Mouse (Mus musculus) neural tube, embryonic 11.5 days (tissue): Measurements from ENCODE around the gene Zfp426. TPM values are rescaled to one million over a fixed set of nuclear protein-coding genes. Genes with fewer than 3 reads are reported as not detected.
A peak's percentile ranks its signal among the peaks of the same experiment; 100 is the strongest.

ENCODE experiments used
- ATAC-seq: fragments of 200-750 bp; cut with Nextera tagmentation; 2 replicates; pipeline ENCODE4 v1.8.0; 2017; ENCODE audit warnings: moderate number of reproducible peaks, mild to moderate bottlenecking, moderate TSS enrichment, moderate library complexity; ENCODE audit not compliant: insufficient read depth, low FRiP score, low TSS enrichment
- DNase-seq: peaks from one replicate; pipeline ENCODE4 v3.0.0-alpha.2; 2015; ENCODE audit warnings: low spot score
- H3K27ac ChIP-seq: fragments of 300-500 bp; sonication (generic); 2 replicates; pipeline ENCODE4 v1.5.1; 2014; ENCODE audit warnings: low read depth, mild to moderate bottlenecking, low read length
- H3K27me3 ChIP-seq: fragments of 300-500 bp; sonication (generic); 2 replicates; pipeline ENCODE4 v1.6.1; 2014; ENCODE audit warnings: mild to moderate bottlenecking, low read length, mixed read lengths; ENCODE audit not compliant: control insufficient read depth, insufficient read depth
- H3K36me3 ChIP-seq: fragments of 300-500 bp; sonication (generic); 2 replicates; pipeline ENCODE4 v1.6.1; 2014; ENCODE audit warnings: mild to moderate bottlenecking, low read length, moderate library complexity, mixed read lengths; ENCODE audit not compliant: control insufficient read depth, insufficient read depth
- H3K4me1 ChIP-seq: fragments of 300-500 bp; sonication (generic); 2 replicates; pipeline ENCODE4 v1.6.1; 2014; ENCODE audit warnings: low read length, mixed read lengths; ENCODE audit not compliant: control insufficient read depth, insufficient read depth
- H3K4me2 ChIP-seq: fragments of 300-500 bp; sonication (generic); 2 replicates; pipeline ENCODE4 v1.6.1; 2014; ENCODE audit warnings: low read depth, mild to moderate bottlenecking, moderate library complexity
- H3K4me3 ChIP-seq: fragments of 300-500 bp; sonication (generic); 2 replicates; pipeline ENCODE4 v1.5.1; 2014; ENCODE audit warnings: low read depth, low read length
- H3K9ac ChIP-seq: fragments of 300-500 bp; sonication (generic); 2 replicates; pipeline ENCODE4 v1.6.1; 2014; ENCODE audit warnings: mild to moderate bottlenecking, low read length
- H3K9me3 ChIP-seq: fragments of 300-500 bp; sonication (generic); 2 replicates; pipeline ENCODE4 v1.6.1; 2016; ENCODE audit warnings: low read length; ENCODE audit not compliant: control insufficient read depth
- WGBS: fragments of 180-500 bp; shearing (Covaris S2); extraction: QIAGEN DNeasy Blood & Tissue Kit; methylation state at CpG from one replicate; pipeline ENCODE4 v1.1.7; 2014; 5-methylcytosine and 5-hydroxymethylcytosine counted together
- polyA plus RNA-seq: library from polyadenylated mRNA; unstranded; fragments of >200 nt; fragmentation: Nextera tagmentation; extraction: Ambion mirVana; gene quantifications from 2 replicates; pipeline ENCODE4 v1.2.1, GENCODE M21; 2014

Gene Zfp426
- polyA plus RNA-seq, 1 experiment from 2014 or later, result 37.6 TPM

DNA sequence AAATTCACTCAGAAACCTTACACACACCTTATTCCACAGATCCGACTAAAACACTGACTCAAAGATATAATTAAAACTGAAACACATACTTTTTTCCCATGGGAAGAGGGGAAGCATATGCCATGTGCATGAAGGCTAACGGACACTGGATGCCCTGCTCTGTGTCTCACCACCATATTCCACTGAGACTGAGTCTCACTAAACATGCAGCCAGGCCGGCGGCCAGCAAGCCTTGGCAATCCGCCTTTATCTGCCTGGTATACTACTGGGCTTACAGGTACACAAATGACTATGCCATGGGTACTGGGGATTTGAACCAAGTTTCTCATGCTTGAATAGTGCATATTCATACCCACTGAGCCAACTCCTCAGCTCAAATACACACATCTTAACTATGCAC, 13.2 kb downstream of the Zfp426 start:
- no peak overlapping the region for H3K27ac ChIP-seq
- no peaks in the 10 kb centered on the region for H3K4me1 ChIP-seq
- 91% methylated on average over 5 of the region's 5 CpGs for WGBS
- ATAC-seq (no peak), DNase-seq (no peak)
- no peak overlapping the region for H3K9ac ChIP-seq
- H3K36me3 ChIP-seq, result peaks cover 7% of the 10 kb centered on the region
- no peaks in the 10 kb centered on the region for H3K27me3 ChIP-seq
- H3K4me3 ChIP-seq, result no peak overlapping the region
- no peak overlapping the region for H3K4me2 ChIP-seq
- H3K9me3 ChIP-seq, result no peaks in the 10 kb centered on the region

DNA sequence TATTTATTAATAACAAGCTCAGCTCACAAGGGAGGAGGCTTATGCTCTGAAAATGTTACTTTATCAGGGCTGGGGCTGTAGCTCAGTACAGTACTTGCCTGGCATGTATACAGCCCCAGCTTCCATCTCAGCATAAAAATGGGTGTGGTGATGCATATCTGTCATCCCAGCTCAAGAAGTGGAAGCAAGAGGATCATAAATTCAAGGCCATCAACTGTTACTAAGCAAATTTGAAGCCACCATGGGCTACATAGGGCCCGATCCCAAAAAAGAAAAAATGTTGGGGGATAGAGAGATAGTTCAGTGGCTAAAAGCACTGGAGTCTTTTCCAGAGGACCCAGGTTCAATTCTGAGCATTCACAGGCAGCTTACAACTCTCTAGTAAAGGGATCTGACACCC, 15.9 kb downstream of the Zfp426 start:
- no peak overlapping the region for H3K9ac ChIP-seq
- no peak for DNase-seq
- no peak overlapping the region for H3K4me2 ChIP-seq
- no peak overlapping the region for H3K4me3 ChIP-seq
- WGBS, result 100% methylated on average over 1 of the region's 1 CpGs
- H3K27ac ChIP-seq, result no peak overlapping the region
- no peaks in the 10 kb centered on the region for H3K9me3 ChIP-seq
- no peaks in the 10 kb centered on the region for H3K4me1 ChIP-seq
- no peaks in the 10 kb centered on the region for H3K27me3 ChIP-seq
- peaks cover 11% of the 10 kb centered on the region for H3K36me3 ChIP-seq
- no peak for ATAC-seq

DNA sequence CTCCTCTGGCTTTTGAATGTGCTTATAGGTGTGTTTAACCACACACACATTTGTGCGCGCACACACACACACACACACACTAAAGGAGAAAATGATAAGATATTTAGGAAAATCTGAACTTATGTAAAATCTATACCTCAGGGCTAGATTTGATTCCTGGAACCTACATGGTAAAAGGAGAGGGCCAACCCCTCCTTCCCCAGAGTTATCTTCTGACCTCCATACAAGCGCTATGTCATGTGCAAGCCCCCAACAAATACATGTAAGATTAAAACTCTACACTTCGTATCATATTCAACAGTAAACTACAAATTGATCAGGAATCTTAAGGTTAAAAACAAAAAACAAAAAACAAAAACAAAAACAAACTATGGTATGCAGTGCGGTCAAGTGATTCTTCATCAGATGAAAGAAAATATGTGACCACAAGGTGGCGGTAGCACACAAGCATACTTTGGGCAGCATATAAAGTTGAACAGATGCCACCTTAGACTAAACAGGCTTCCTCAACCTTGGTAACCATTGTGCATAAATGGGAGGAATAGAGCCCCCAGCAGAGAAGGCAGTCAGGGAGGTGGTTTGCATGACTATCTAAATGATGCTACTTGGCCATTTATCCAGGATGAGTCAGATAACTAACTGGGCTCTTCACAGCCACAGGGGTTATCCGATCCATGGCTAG, 25.6 kb downstream of the Zfp426 start:
- Histone ChIP-seq H3K4me2 (no peak overlapping the region), H3K4me1 (no peaks in the 10 kb centered on the region), H3K27me3 (no peaks in the 10 kb centered on the region), H3K9me3 (no peaks in the 10 kb centered on the region), H3K27ac (no peak overlapping the region), H3K4me3 (no peak overlapping the region), H3K9ac (no peak overlapping the region), H3K36me3 (peaks cover 20% of the 10 kb centered on the region)
- 56% methylated on average over 7 of the region's 7 CpGs for WGBS
- DNase-seq (peak; percentile 58), ATAC-seq (peak; percentile 48; the same call in 1 of the 2 replicates)

DNA sequence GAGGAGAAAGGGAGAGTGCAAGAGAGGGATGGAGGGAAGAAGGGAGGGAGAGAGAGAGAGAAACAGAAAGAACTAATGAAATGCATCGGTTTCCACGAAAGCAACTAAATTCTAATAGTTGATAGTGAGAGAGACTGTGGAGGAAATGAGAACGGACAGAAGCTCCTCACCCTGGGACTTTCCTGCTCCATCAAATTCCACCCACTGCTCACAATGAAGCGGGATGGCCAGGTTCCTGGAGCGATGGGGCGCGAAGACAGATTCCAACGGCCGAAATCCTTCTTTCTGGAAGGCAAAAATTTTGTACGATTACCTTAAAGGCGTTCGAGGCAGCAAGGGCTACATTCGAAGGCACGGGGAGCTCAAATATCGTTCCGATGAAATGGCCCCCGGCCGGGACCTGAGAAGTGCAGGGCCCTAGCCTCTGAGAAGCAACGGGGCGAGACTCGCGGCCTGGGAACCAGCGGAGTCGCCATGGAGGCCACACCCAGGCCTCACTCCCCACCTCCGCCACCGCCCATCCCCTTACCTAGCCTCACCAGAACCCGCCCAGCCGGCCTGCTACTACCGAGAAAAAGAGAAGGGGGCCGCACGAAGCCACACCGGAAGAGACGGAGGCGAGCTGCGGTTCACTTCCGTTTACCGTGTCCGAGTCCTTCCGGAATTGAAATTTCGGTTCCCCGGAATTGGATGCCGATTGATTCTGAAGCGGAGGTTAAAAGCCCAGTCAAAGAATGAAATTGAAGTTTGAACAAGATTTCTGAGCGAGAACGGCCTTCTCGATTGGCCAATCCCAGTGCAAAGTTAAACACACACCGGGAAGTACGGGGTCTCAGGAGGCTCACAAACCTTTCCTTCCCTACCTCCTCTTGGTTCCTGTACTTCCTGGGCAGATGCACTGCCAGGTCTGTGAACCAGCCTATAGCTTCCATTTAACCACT, 32.9 kb downstream of the Zfp426 start, which contains the start of gene Zfp26:
TSS of gene Zfp26 (minus strand) at position 786 of the 941 bp plus-strand sequence.
- Histone ChIP-seq H3K36me3 (peaks cover 2% of the 10 kb centered on the region; the same call in 1 of the 2 replicates), H3K9me3 (no peaks in the 10 kb centered on the region), H3K27ac (peak within 1 kb of the TSS; percentile 72), H3K4me2 (peak within 1 kb of the TSS; percentile 70), H3K4me1 (no peaks in the 10 kb centered on the region), H3K27me3 (no peaks in the 10 kb centered on the region), H3K9ac (peak within 1 kb of the TSS; percentile 83), H3K4me3 (peak within 1 kb of the TSS; percentile 69)
- DNase-seq (peak; percentile 82), ATAC-seq (peak; percentile 91)
- WGBS, result under 1% methylated on average over 48 of the region's 48 CpGs

DNA sequence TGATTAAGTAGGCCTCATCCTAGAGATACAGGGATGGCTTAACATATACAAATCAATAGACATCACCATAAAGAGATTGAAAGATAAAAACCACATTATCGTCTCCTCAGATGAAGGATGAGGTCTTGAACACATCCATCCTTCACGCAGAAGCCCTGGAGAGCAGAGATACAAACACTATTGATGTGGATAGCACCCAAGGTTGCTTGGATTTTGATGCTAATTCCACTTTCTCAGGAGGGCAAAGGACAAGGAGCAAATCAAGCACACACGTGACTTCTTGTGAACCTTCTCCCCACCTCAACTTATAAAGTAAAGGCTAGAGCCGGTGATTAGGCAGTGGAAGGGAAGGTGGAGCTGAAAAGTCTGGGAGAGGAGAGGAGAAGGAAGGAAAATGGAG, 38.9 kb downstream of the Zfp426 start:
- no peak overlapping the region for H3K9ac ChIP-seq
- H3K4me2 ChIP-seq, result no peak overlapping the region
- no peak overlapping the region for H3K4me3 ChIP-seq
- H3K27me3 ChIP-seq, result no peaks in the 10 kb centered on the region
- no peaks in the 10 kb centered on the region for H3K4me1 ChIP-seq
- H3K36me3 ChIP-seq, result peaks cover 5% of the 10 kb centered on the region
- no peak for ATAC-seq
- DNase-seq, result no peak
- no peak overlapping the region for H3K27ac ChIP-seq
- H3K9me3 ChIP-seq, result no peaks in the 10 kb centered on the region
- WGBS, result 87% methylated on average over 4 of the region's 4 CpGs

DNA sequence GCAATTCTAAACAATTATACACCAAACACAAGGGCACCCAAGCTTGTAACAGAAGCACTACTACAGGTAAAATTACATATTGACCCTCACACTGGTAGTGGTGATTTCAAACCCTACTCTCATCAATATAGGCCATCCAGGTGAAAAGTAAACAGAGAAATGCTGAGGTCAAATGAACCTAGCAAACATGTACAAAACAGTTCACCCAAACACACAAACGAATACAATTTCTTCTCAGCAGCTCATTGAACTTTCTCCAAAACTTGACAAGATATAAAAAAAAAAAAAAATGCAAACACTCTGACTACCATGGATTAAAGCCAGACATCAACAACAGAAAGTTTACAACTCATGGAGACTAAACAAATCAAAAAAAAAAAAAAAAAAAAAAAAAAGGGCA, 41.1 kb downstream of the Zfp426 start:
- no peak for DNase-seq
- no peaks in the 10 kb centered on the region for H3K9me3 ChIP-seq
- no peak overlapping the region for H3K4me3 ChIP-seq
- WGBS, result 100% methylated on average over 1 of the region's 1 CpGs
- no peak overlapping the region for H3K27ac ChIP-seq
- no peak overlapping the region for H3K9ac ChIP-seq
- no peak overlapping the region for H3K4me2 ChIP-seq
- no peak for ATAC-seq
- H3K4me1 ChIP-seq, result no peaks in the 10 kb centered on the region
- no peaks in the 10 kb centered on the region for H3K27me3 ChIP-seq
- peaks cover 5% of the 10 kb centered on the region for H3K36me3 ChIP-seq

DNA sequence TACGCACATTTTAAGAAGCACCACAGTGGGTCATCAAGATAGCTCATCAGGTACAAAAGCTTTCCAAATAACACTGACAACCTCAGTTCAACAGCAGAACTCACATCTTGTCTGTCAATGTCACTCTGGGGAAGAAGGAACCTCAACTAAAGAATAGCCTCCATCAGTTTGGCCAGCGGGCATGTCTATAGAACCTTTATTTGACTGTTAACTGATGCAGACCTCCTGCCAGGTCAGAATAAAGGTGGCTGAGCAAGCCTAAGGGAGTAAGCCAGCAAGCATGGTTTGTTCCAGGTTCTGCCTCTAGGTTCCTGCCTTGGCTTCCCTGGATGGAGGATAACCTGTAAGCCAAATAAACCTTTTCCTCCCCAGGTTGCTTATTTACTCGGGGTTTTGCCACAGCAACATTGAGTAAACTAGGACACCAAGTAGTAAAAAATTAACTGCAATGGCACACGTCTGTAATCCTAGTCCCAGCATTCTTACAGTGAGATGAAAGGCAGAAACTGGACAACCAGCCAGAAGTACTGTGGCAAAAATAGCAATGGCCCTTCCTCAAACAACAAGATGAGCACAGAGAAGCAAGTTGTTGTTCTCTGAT, 49.3 kb downstream of the Zfp426 start:
- Histone ChIP-seq H3K27me3 (no peaks in the 10 kb centered on the region), H3K27ac (no peak overlapping the region), H3K4me2 (no peak overlapping the region), H3K9me3 (no peaks in the 10 kb centered on the region), H3K9ac (no peak overlapping the region), H3K4me1 (no peaks in the 10 kb centered on the region), H3K36me3 (peaks cover 24% of the 10 kb centered on the region), H3K4me3 (no peak overlapping the region)
- DNase-seq, result no peak
- 90% methylated on average over 4 of the region's 4 CpGs for WGBS
- no peak for ATAC-seq

DNA sequence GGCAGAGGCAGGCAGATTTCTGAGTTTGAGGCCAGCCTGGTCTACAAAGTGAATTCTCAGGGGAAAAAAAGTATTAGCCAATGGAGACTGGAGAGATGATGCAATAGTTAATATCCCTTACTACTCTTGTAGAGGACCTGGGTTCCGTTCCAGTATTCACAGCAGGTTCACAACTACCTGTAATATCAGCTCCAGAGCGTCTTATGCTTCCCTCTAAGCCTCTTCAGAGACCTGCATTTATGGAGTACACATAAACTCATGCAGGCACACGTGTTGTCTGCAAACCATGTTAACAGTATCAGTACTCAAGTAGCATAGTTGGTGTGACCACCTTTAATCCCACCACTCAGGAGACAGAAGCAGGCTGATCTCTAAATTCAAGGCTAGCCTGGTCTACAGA, 62.5 kb downstream of the Zfp426 start:
- Histone ChIP-seq H3K4me1 (no peaks in the 10 kb centered on the region), H3K36me3 (no peaks in the 10 kb centered on the region), H3K4me2 (no peak overlapping the region), H3K27ac (no peak overlapping the region), H3K9me3 (no peaks in the 10 kb centered on the region), H3K27me3 (no peaks in the 10 kb centered on the region), H3K4me3 (no peak overlapping the region), H3K9ac (no peak overlapping the region)
- DNase-seq (no peak), ATAC-seq (no peak)
- WGBS, result 87% methylated on average over 3 of the region's 3 CpGs
